23 mouse cellular contexts compared by ENCODE assay signal in genomic region chr4:53023189-53023925, GRCm38 (mm10). TPM values are rescaled to one million over a fixed set of nuclear protein-coding genes. Genes with fewer than 3 reads are reported as not detected.
DNase-seq lines count a peak whose midpoint lies in the region; ATAC-seq and TF ChIP-seq lines count a peak whose summit lies in the region.
"Had no signal": no experiment of that assay in that cellular context is flagged by ENCODE, and none has a peak within 500 bp of the region (broad histone marks: within the 10 kb centered on the region; RNA-seq: fewer than 3 reads in every experiment).

No protein-coding gene starts in this region.

- H3K36me3 ChIP-seq in heart, embryonic 15.5 days, result peaks cover 28% of the 10 kb centered on the region
- H3K36me3 ChIP-seq in stomach, embryonic 15.5 days, result peaks cover 14% of the 10 kb centered on the region
- peaks cover 8% of the 10 kb centered on the region for H3K36me3 ChIP-seq in stomach, postnatal 0 days (ENCODE audit: control insufficient read depth, insufficient read depth, low read length)
- H3K36me3 ChIP-seq in liver, embryonic 13.5 days, result peaks cover 35% of the 10 kb centered on the region

- WGBS in heart, embryonic 15.5 days, result 70% methylated on average over 14 of the region's 14 CpGs
- WGBS in stomach, embryonic 15.5 days, result 89% methylated on average over 14 of the region's 14 CpGs
- WGBS in stomach, postnatal 0 days, result 90% methylated on average over 14 of the region's 14 CpGs
- 81% methylated on average over 14 of the region's 14 CpGs for WGBS in liver, embryonic 13.5 days (ENCODE audit: insufficient replicate concordance)

- no peak for TF ChIP-seq CTCF in stomach, postnatal 0 days (IDR thresholded peaks at IDR 0.05; ENCODE audit: low read depth)

- no peaks in the 10 kb centered on the region for H3K27me3 ChIP-seq in heart, embryonic 15.5 days
- no peaks in the 10 kb centered on the region for H3K27me3 ChIP-seq in stomach, embryonic 15.5 days (replicated peaks)
- H3K27me3 ChIP-seq in stomach, postnatal 0 days (ENCODE audit: control insufficient read depth, insufficient read depth, low read length), result no peaks in the 10 kb centered on the region
- H3K27me3 ChIP-seq in liver, embryonic 13.5 days, result no peaks in the 10 kb centered on the region
- H3K27me3 ChIP-seq: embryonic facial prominence, embryonic 12.5 days; hindbrain, embryonic 15.5 days; limb, embryonic 15.5 days had no signal

- H3K4me3 ChIP-seq in heart, embryonic 15.5 days, result no peak overlapping the region
- no peak overlapping the region for H3K4me3 ChIP-seq in stomach, embryonic 15.5 days (replicated peaks)
- no peak overlapping the region for H3K4me3 ChIP-seq in stomach, postnatal 0 days (ENCODE audit: low read depth, low read length)
- no peak overlapping the region for H3K4me3 ChIP-seq in liver, embryonic 13.5 days (replicated peaks)
- H3K4me3 ChIP-seq: embryonic facial prominence, embryonic 12.5 days; hindbrain, embryonic 15.5 days; limb, embryonic 15.5 days had no signal

- TF ChIP-seq EP300 in stomach, postnatal 0 days (optimal IDR thresholded peaks at IDR 0.05), result no peak

- 0 out of 2 replicates have a peak overlapping the region, but pooled peaks have one; percentile 10 for H3K4me2 ChIP-seq in heart, embryonic 15.5 days
- no peak overlapping the region for H3K4me2 ChIP-seq in stomach, embryonic 15.5 days
- H3K4me2 ChIP-seq in stomach, postnatal 0 days (replicated peaks; ENCODE audit: low read depth), result no peak overlapping the region
- no peak overlapping the region for H3K4me2 ChIP-seq in liver, embryonic 13.5 days
- H3K4me2 ChIP-seq: embryonic facial prominence, embryonic 12.5 days; hindbrain, embryonic 15.5 days; limb, embryonic 15.5 days; midbrain, embryonic 11.5 days had no signal

- no peaks in the 10 kb centered on the region for H3K4me1 ChIP-seq in heart, embryonic 15.5 days (replicated peaks)
- no peaks in the 10 kb centered on the region for H3K4me1 ChIP-seq in stomach, embryonic 15.5 days
- H3K4me1 ChIP-seq in stomach, postnatal 0 days (replicated peaks; ENCODE audit: control insufficient read depth, insufficient read depth), result no peaks in the 10 kb centered on the region
- no peaks in the 10 kb centered on the region for H3K4me1 ChIP-seq in liver, embryonic 13.5 days (replicated peaks)
- H3K4me1 ChIP-seq: embryonic facial prominence, embryonic 12.5 days; hindbrain, embryonic 15.5 days; limb, embryonic 15.5 days had no signal

- DNase-seq in heart, adult 18-20 months, result no peak
- DNase-seq in stomach, postnatal 0 days (ENCODE audit: low spot score), result no peak
- DNase-seq in liver, embryonic 13.5 days, result no peak
- DNase-seq in adrenal gland, postnatal 36 days, result no peak
- DNase-seq: adrenal gland, postnatal 14 days; cerebellum, adult 2 months; kidney, adult 2 months; kidney, postnatal 4 days; thymus, adult 2 months had no signal

- no peak overlapping the region for H3K9ac ChIP-seq in heart, embryonic 15.5 days
- no peak overlapping the region for H3K9ac ChIP-seq in stomach, embryonic 15.5 days
- no peak overlapping the region for H3K9ac ChIP-seq in stomach, postnatal 0 days (ENCODE audit: low read length)
- H3K9ac ChIP-seq in liver, embryonic 13.5 days, result no peak overlapping the region
- H3K9ac ChIP-seq: embryonic facial prominence, embryonic 12.5 days; hindbrain, embryonic 15.5 days; limb, embryonic 15.5 days had no signal

- H3K27ac ChIP-seq in heart, embryonic 15.5 days, result no peak overlapping the region
- H3K27ac ChIP-seq in stomach, embryonic 15.5 days, result no peak overlapping the region
- H3K27ac ChIP-seq in stomach, postnatal 0 days (replicated peaks), result no peak overlapping the region
- peak overlapping the region; percentile 54 for H3K27ac ChIP-seq in liver, embryonic 13.5 days
- H3K27ac ChIP-seq: embryonic facial prominence, embryonic 12.5 days; hindbrain, embryonic 15.5 days; limb, embryonic 15.5 days had no signal

- no peak for ATAC-seq in heart, embryonic 15.5 days (replicated peaks; ENCODE audit: insufficient number of reproducible peaks, insufficient read depth, low FRiP score, low read depth)
- peak; percentile 53; the same call in 1 of the 2 replicates for ATAC-seq in stomach, embryonic 15.5 days (ENCODE audit: insufficient read depth, low FRiP score, low read depth)
- no peak for ATAC-seq in stomach, postnatal 0 days (ENCODE audit: low FRiP score, low TSS enrichment)
- peak; percentile 78 for ATAC-seq in liver, embryonic 13.5 days (ENCODE audit: low read depth)
- no peak for ATAC-seq in erythroid progenitor cell, adult 5-6 weeks (replicated peaks; ENCODE audit: low FRiP score, poor library complexity, severe bottlenecking)
- ATAC-seq: activated CD4-positive, CD25-positive, alpha-beta regulatory T cell, adult 4 months had no signal

- H3K9me3 ChIP-seq in heart, embryonic 15.5 days (replicated peaks), result no peaks in the 10 kb centered on the region
- H3K9me3 ChIP-seq in stomach, embryonic 15.5 days, result no peaks in the 10 kb centered on the region
- no peaks in the 10 kb centered on the region for H3K9me3 ChIP-seq in stomach, postnatal 0 days (ENCODE audit: control insufficient read depth, low read length)
- H3K9me3 ChIP-seq in liver, embryonic 13.5 days (replicated peaks), result no peaks in the 10 kb centered on the region
- H3K9me3 ChIP-seq: embryonic facial prominence, embryonic 12.5 days; hindbrain, embryonic 15.5 days; limb, embryonic 15.5 days had no signal

RNA-seq across cellular contexts. Expression of gene Nipsnap3b, which starts 11.7 kb away (rescaled TPM):
- polyA plus RNA-seq in heart, embryonic 15.5 days (2015; fragmentation: Nextera tagmentation; extraction: Ambion mirVana), result 60.6 and 61.6 TPM in 2 replicates
- 1 to 10 TPM; 7.6 to 7.7 TPM for total RNA-seq in heart, adult 18-20 months (2021)
- 86.2 and 96.8 TPM in 2 replicates for polyA plus RNA-seq in stomach, embryonic 15.5 days (2015; fragmentation: Nextera tagmentation; extraction: Ambion mirVana)
- 109 TPM in 2 replicates for polyA plus RNA-seq in stomach, postnatal 0 days (2015; fragmentation: Nextera tagmentation; extraction: Ambion mirVana)
- 42.7 and 47.8 TPM in 2 replicates for polyA plus RNA-seq in liver, embryonic 13.5 days (2015; fragmentation: Nextera tagmentation; extraction: Ambion mirVana)
- total RNA-seq in erythroid progenitor cell, adult 5-6 weeks (2015; ENCODE audit: low replicate concordance), result 8.8 and 13.3 TPM in 2 replicates
- total RNA-seq in erythroid progenitor cell, adult 5-6 weeks (2017; ENCODE audit: low replicate concordance), result 7.8 and 8.4 TPM in 2 replicates
- 10 to 100 TPM; 32.8 to 57.0 TPM for total RNA-seq in adrenal gland, postnatal 36 days (2021)

RNA-seq across cellular contexts. Expression of gene Nipsnap3a, which starts 34.3 kb away (rescaled TPM):
- not detected in 2 replicates for polyA plus RNA-seq in heart, embryonic 15.5 days (2015; fragmentation: Nextera tagmentation; extraction: Ambion mirVana)
- not detected for total RNA-seq in heart, adult 18-20 months (2021)
- polyA plus RNA-seq in stomach, embryonic 15.5 days (2015; fragmentation: Nextera tagmentation; extraction: Ambion mirVana), result not detected in 2 replicates
- not detected in 2 replicates for polyA plus RNA-seq in stomach, postnatal 0 days (2015; fragmentation: Nextera tagmentation; extraction: Ambion mirVana)
- not detected in 2 replicates for polyA plus RNA-seq in liver, embryonic 13.5 days (2015; fragmentation: Nextera tagmentation; extraction: Ambion mirVana)
- not detected in 2 replicates for total RNA-seq in erythroid progenitor cell, adult 5-6 weeks (2015; ENCODE audit: low replicate concordance)
- total RNA-seq in erythroid progenitor cell, adult 5-6 weeks (2017; ENCODE audit: low replicate concordance), result not detected in 2 replicates
- total RNA-seq in adrenal gland, postnatal 36 days (2021), result not detected
- total RNA-seq: adrenal gland, postnatal 14 days; gastrocnemius, postnatal 4 days; heart, postnatal 25 days; layer of hippocampus, postnatal 10 days had no signal
- polyA plus RNA-seq: activated CD4-positive, CD25-positive, alpha-beta regulatory T cell, adult 4 months; C2C12; cerebellum, adult 2 months; cortical plate, adult 2 months; embryonic facial prominence, embryonic 12.5 days; hindbrain, embryonic 15.5 days; kidney, adult 2 months; limb, embryonic 15.5 days; midbrain, embryonic 11.5 days; neural tube, embryonic 14.5 days; thymus, adult 2 months had no signal

RNA-seq across cellular contexts. Expression of gene Olfr270, which starts 59.0 kb away (rescaled TPM):
- polyA plus RNA-seq in heart, embryonic 15.5 days (2015; fragmentation: Nextera tagmentation; extraction: Ambion mirVana), result not detected in 2 replicates
- total RNA-seq in heart, adult 18-20 months (2021), result not detected
- polyA plus RNA-seq in stomach, embryonic 15.5 days (2015; fragmentation: Nextera tagmentation; extraction: Ambion mirVana), result not detected in 2 replicates
- polyA plus RNA-seq in stomach, postnatal 0 days (2015; fragmentation: Nextera tagmentation; extraction: Ambion mirVana), result not detected in 2 replicates
- not detected in 2 replicates for polyA plus RNA-seq in liver, embryonic 13.5 days (2015; fragmentation: Nextera tagmentation; extraction: Ambion mirVana)
- not detected in 2 replicates for total RNA-seq in erythroid progenitor cell, adult 5-6 weeks (2015; ENCODE audit: low replicate concordance)
- total RNA-seq in erythroid progenitor cell, adult 5-6 weeks (2017; ENCODE audit: low replicate concordance), result not detected in 2 replicates
- not detected for total RNA-seq in adrenal gland, postnatal 36 days (2021)
- total RNA-seq: adrenal gland, postnatal 14 days; gastrocnemius, postnatal 4 days; heart, postnatal 25 days; layer of hippocampus, postnatal 10 days had no signal
- polyA plus RNA-seq: activated CD4-positive, CD25-positive, alpha-beta regulatory T cell, adult 4 months; C2C12; cerebellum, adult 2 months; cortical plate, adult 2 months; embryonic facial prominence, embryonic 12.5 days; hindbrain, embryonic 15.5 days; kidney, adult 2 months; limb, embryonic 15.5 days; midbrain, embryonic 11.5 days; neural tube, embryonic 14.5 days; thymus, adult 2 months had no signal

Comparison
In these comparisons a context has a peak if more than half of its experiments do, and no peak if none do; other contexts are left out.
1. ATAC-seq: peak in stomach, embryonic 15.5 days (single experiment) and liver, embryonic 13.5 days (single experiment); none in heart, embryonic 15.5 days (single experiment), stomach, postnatal 0 days (single experiment) and erythroid progenitor cell, adult 5-6 weeks (single experiment).